Mouse (Mus musculus): ENCODE measurements around the gene Bcl11b. TPM values are rescaled to one million over a fixed set of nuclear protein-coding genes. Genes with fewer than 3 reads are reported as not detected.

Gene Bcl11b
- polyA plus RNA-seq, 1 experiment from 2014 or later = 3.8 TPM

DNA sequence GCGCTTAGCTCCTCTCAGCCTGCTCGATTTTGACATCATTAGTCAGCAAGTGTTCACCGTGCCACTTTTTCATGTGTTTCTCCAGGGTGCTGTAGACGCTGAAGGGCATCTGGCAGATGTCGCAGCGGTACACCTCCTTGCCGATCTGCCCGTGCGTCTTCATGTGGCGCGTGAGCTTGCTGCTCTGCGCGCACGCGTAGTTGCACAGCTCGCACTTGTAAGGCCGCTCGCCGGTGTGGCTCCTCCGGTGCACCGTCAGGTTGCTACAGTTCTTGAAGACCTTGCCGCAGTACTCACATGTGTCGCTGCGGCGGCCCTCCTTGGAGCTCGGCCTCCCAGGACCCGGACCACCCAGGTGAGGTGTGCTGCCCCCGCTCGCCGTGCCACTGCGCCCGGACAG lies 88.0 kb downstream of the Bcl11b start:
- H3K9me3 ChIP-seq (replicated peaks) = peaks cover 13% of the 10 kb centered on the region
- H3K36me3 ChIP-seq = peaks cover 23% of the 10 kb centered on the region
- 98% methylated on average over 32 of the region's 32 CpGs for WGBS
- H3K9ac ChIP-seq = no peak overlapping the region
- H3K4me1 ChIP-seq = peaks cover 6% of the 10 kb centered on the region; the same call in 1 of the 2 replicates
- H3K27me3 ChIP-seq = no peaks in the 10 kb centered on the region
- no peak overlapping the region for H3K4me3 ChIP-seq (replicated peaks)
- H3K27ac ChIP-seq = no peak overlapping the region
- H3K4me2 ChIP-seq = no peak overlapping the region
- 0 out of 2 replicates have a peak, but pooled peaks have one; percentile 4 for ATAC-seq (replicated peaks; ENCODE audit: low FRiP score)

DNA sequence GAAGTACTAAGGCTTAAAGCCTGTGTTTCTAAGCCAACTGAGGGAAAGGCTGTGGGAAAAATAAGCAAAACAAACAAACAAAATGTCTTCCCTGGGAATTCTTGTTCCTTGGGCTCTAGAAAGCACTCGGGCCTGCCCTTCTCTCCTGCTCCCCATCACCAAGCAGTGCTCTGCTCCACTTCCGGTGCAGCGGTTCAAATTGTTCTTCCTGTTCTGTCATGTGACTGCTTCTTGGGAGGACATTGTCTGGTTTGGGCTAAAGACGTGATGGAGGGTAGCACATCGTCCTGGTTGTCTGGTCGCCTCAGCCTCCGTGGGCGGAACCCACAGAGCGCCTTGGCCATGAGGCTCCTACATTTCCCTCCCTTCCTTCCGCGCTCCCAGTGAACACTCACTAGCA lies 94.6 kb downstream of the Bcl11b start:
- no peak for ATAC-seq (replicated peaks; ENCODE audit: low FRiP score)
- Histone ChIP-seq H3K27me3 (no peaks in the 10 kb centered on the region), H3K9ac (no peak overlapping the region), H3K4me2 (no peak overlapping the region), H3K36me3 (no peaks in the 10 kb centered on the region), H3K4me3 (replicated peaks) (no peak overlapping the region), H3K4me1 (peaks cover 5% of the 10 kb centered on the region; the same call in 1 of the 2 replicates), H3K27ac (no peak overlapping the region), H3K9me3 (replicated peaks) (0 out of 2 replicates have a peak, but pooled peaks cover 2% of the 10 kb centered on the region)
- 80% methylated on average over 11 of the region's 11 CpGs for WGBS

DNA sequence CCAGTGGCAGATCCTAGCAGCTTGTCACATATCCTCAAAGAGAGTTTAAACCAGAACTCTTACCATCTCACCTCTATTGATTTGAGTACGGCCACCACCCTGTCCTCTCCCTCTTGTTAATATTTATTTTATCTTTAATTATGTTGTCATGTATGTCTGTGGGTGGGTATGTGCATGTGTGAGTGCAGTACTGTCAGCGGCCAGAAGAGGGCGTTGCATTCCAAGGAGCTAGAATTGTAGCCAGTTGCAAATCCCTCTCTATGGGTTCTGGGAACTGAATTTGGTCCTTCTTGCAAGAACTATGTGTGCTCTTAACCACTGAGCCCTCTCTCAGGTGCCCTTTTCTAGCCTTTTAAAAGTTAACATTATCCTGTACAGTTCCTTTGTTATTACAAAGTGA lies 98.1 kb downstream of the Bcl11b start:
- Histone ChIP-seq H3K27ac (no peak overlapping the region), H3K27me3 (0 out of 2 replicates have a peak, but pooled peaks cover 2% of the 10 kb centered on the region), H3K36me3 (no peaks in the 10 kb centered on the region), H3K4me3 (replicated peaks) (no peak overlapping the region), H3K9ac (no peak overlapping the region), H3K4me2 (no peak overlapping the region), H3K4me1 (peaks cover 6% of the 10 kb centered on the region; the same call in 1 of the 2 replicates), H3K9me3 (replicated peaks) (0 out of 2 replicates have a peak, but pooled peaks cover 2% of the 10 kb centered on the region)
- no peak for ATAC-seq (replicated peaks; ENCODE audit: low FRiP score)
- 97% methylated on average over 3 of the region's 3 CpGs for WGBS

- 0 out of 2 replicates have a peak, but pooled peaks cover 2% of the 10 kb centered on the region for H3K9me3 ChIP-seq (replicated peaks)
- H3K27me3 ChIP-seq = 0 out of 2 replicates have a peak, but pooled peaks cover 2% of the 10 kb centered on the region
- no peak overlapping the region for H3K4me2 ChIP-seq
- H3K27ac ChIP-seq = no peak overlapping the region
- 82% methylated on average over 11 of the region's 11 CpGs for WGBS
- peaks cover 6% of the 10 kb centered on the region; the same call in 1 of the 2 replicates for H3K4me1 ChIP-seq
- H3K36me3 ChIP-seq = no peaks in the 10 kb centered on the region
- H3K4me3 ChIP-seq (replicated peaks) = no peak overlapping the region
- no peak overlapping the region for H3K9ac ChIP-seq
- ATAC-seq (replicated peaks; ENCODE audit: low FRiP score) = no peak
These were observed 98.9 kb downstream of the Bcl11b start for GRCm38 (mm10) chr12:107904457-107904856.

DNA sequence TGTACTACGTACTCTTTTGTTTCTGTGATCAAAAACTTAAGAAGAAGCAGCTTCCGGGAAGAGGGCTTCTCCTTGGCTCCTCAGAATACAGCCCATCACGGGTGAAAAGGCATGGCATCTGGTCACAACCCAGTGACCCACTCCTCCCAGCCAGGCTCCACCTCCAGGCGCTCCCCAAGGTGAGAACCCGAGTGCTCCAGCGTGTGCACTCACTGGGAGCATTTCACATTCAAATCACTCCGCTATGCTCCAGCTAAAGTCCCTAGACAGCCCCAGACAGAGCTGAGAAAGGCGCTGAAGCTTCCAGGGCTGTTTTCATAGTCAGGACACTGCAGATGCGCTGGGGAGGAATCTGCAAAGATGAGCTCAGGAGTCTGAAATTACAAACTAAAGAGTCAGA lies 99.5 kb downstream of the Bcl11b start:
- WGBS = 30% methylated on average over 9 of the region's 9 CpGs
- Histone ChIP-seq H3K36me3 (no peaks in the 10 kb centered on the region), H3K4me3 (replicated peaks) (no peak overlapping the region), H3K4me1 (peaks cover 6% of the 10 kb centered on the region; the same call in 1 of the 2 replicates), H3K27me3 (0 out of 2 replicates have a peak, but pooled peaks cover 2% of the 10 kb centered on the region), H3K9me3 (replicated peaks) (0 out of 2 replicates have a peak, but pooled peaks cover 2% of the 10 kb centered on the region), H3K9ac (no peak overlapping the region), H3K27ac (no peak overlapping the region), H3K4me2 (no peak overlapping the region)
- no peak; the same call in 1 of the 2 replicates for ATAC-seq (replicated peaks; ENCODE audit: low FRiP score)

GRCm38 (mm10) chr12:107891449-107891848 lies 112.0 kb downstream of the Bcl11b start:
- no peak overlapping the region for H3K27ac ChIP-seq
- H3K36me3 ChIP-seq = no peaks in the 10 kb centered on the region
- 90% methylated on average over 3 of the region's 3 CpGs for WGBS
- no peak overlapping the region for H3K9ac ChIP-seq
- H3K4me2 ChIP-seq = no peak overlapping the region
- H3K9me3 ChIP-seq (replicated peaks) = no peaks in the 10 kb centered on the region
- H3K4me3 ChIP-seq (replicated peaks) = no peak overlapping the region
- ATAC-seq (replicated peaks; ENCODE audit: low FRiP score) = no peak
- H3K4me1 ChIP-seq = peaks cover 14% of the 10 kb centered on the region
- H3K27me3 ChIP-seq = no peaks in the 10 kb centered on the region

GRCm38 (mm10) chr12:107890326-107890725 lies 113.1 kb downstream of the Bcl11b start:
- Histone ChIP-seq H3K36me3 (no peaks in the 10 kb centered on the region), H3K27ac (no peak overlapping the region), H3K4me1 (peaks cover 14% of the 10 kb centered on the region), H3K4me2 (no peak overlapping the region), H3K9me3 (replicated peaks) (no peaks in the 10 kb centered on the region), H3K27me3 (no peaks in the 10 kb centered on the region), H3K9ac (no peak overlapping the region), H3K4me3 (replicated peaks) (no peak overlapping the region)
- 87% methylated on average over 7 of the region's 7 CpGs for WGBS
- no peak for ATAC-seq (replicated peaks; ENCODE audit: low FRiP score)

GRCm38 (mm10) chr12:107889841-107890240 lies 113.6 kb downstream of the Bcl11b start:
- H3K9me3 ChIP-seq (replicated peaks) = no peaks in the 10 kb centered on the region
- no peak overlapping the region for H3K4me2 ChIP-seq
- H3K4me3 ChIP-seq (replicated peaks) = no peak overlapping the region
- no peaks in the 10 kb centered on the region for H3K36me3 ChIP-seq
- ATAC-seq (replicated peaks; ENCODE audit: low FRiP score) = peak; percentile 61
- peaks cover 12% of the 10 kb centered on the region for H3K4me1 ChIP-seq
- H3K27ac ChIP-seq = no peak overlapping the region
- H3K27me3 ChIP-seq = no peaks in the 10 kb centered on the region
- 39% methylated on average over 10 of the region's 10 CpGs for WGBS
- H3K9ac ChIP-seq = no peak overlapping the region

GRCm38 (mm10) chr12:107888646-107889045 lies 114.8 kb downstream of the Bcl11b start:
- H3K27me3 ChIP-seq = no peaks in the 10 kb centered on the region
- H3K4me1 ChIP-seq = peaks cover 12% of the 10 kb centered on the region
- 52% methylated on average over 5 of the region's 5 CpGs for WGBS
- H3K27ac ChIP-seq = no peak overlapping the region
- H3K4me2 ChIP-seq = no peak overlapping the region
- ATAC-seq (replicated peaks; ENCODE audit: low FRiP score) = no peak
- no peaks in the 10 kb centered on the region for H3K36me3 ChIP-seq
- no peak overlapping the region for H3K4me3 ChIP-seq (replicated peaks)
- H3K9me3 ChIP-seq (replicated peaks) = no peaks in the 10 kb centered on the region
- H3K9ac ChIP-seq = no peak overlapping the region

- Histone ChIP-seq H3K27ac (no peak overlapping the region), H3K4me3 (replicated peaks) (no peak overlapping the region), H3K9me3 (replicated peaks) (no peaks in the 10 kb centered on the region), H3K9ac (no peak overlapping the region), H3K4me1 (peaks cover 12% of the 10 kb centered on the region), H3K4me2 (no peak overlapping the region), H3K36me3 (no peaks in the 10 kb centered on the region), H3K27me3 (no peaks in the 10 kb centered on the region)
- no peak for ATAC-seq (replicated peaks; ENCODE audit: low FRiP score)
- WGBS = 67% methylated on average over 5 of the region's 5 CpGs
These were observed 115.4 kb downstream of the Bcl11b start for GRCm38 (mm10) chr12:107888049-107888448.

DNA sequence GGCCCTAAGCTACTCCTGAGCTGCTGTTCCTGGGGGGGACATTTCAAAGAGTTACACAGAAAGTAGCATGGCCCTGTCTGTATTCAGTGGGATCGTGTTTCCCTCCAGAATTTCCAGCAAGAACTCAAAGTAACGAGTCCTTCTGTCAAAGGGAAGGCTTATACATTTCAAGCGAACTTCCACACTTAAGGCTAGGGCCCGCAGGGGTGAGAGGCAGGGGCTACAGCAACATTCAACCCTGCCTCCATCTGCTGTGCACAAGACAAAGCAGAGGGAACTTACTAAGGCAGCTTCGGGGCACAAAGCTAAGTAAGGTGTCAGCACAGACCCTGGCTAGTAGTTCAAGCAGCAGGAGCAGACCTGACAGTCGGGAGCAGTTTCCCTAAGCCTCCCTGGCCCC lies 115.8 kb downstream of the Bcl11b start:
- WGBS = 53% methylated on average over 6 of the region's 6 CpGs

GRCm38 (mm10) chr12:107884330-107885065 lies 118.9 kb downstream of the Bcl11b start:
- Histone ChIP-seq H3K9ac (no peak overlapping the region), H3K4me1 (peaks cover 10% of the 10 kb centered on the region; the same call in 1 of the 2 replicates), H3K27me3 (no peaks in the 10 kb centered on the region), H3K4me3 (replicated peaks) (no peak overlapping the region), H3K4me2 (no peak overlapping the region), H3K27ac (no peak overlapping the region), H3K9me3 (replicated peaks) (no peaks in the 10 kb centered on the region), H3K36me3 (no peaks in the 10 kb centered on the region)
- ATAC-seq (replicated peaks; ENCODE audit: low FRiP score) = no peak
- 58% methylated on average over 6 of the region's 6 CpGs for WGBS

More for the DNA sequence above, 115.8 kb downstream of the Bcl11b start:
- no peaks in the 10 kb centered on the region for H3K27me3 ChIP-seq
- no peak for ATAC-seq (replicated peaks; ENCODE audit: low FRiP score)
- H3K27ac ChIP-seq = no peak overlapping the region
- peaks cover 12% of the 10 kb centered on the region for H3K4me1 ChIP-seq
- H3K9ac ChIP-seq = no peak overlapping the region
- H3K9me3 ChIP-seq (replicated peaks) = no peaks in the 10 kb centered on the region
- no peak overlapping the region for H3K4me3 ChIP-seq (replicated peaks)
- no peak overlapping the region for H3K4me2 ChIP-seq
- no peaks in the 10 kb centered on the region for H3K36me3 ChIP-seq

Data from kidney, embryonic 15.5 days (tissue).